Mouse (Mus musculus): ENCODE measurements around the gene Arid5b. TPM values are rescaled to one million over a fixed set of nuclear protein-coding genes. Genes with fewer than 3 reads are reported as not detected.

Gene Arid5b
- total RNA-seq, 2 experiments from 2014 or later, result 14.7 to 18.7 TPM

GRCm38 (mm10) chr10:68166695-68167086, 111.8 kb downstream of the Arid5b start:
- DNase-seq (ENCODE audit: low spot score in 2 of 2), result no peak

GRCm38 (mm10) chr10:68165709-68166694, 112.5 kb downstream of the Arid5b start:
- no peak for DNase-seq (ENCODE audit: low spot score in 2 of 2)

- peak in 1 of 2 experiments; percentile 35 for DNase-seq (ENCODE audit: low spot score in 2 of 2)
Measured at GRCm38 (mm10) chr10:68164723-68165706, 113.5 kb downstream of the Arid5b start.

- DNase-seq (ENCODE audit: low spot score in 2 of 2), result no peak
Measured at GRCm38 (mm10) chr10:68164137-68164536, 114.4 kb downstream of the Arid5b start.

- no peak for DNase-seq (ENCODE audit: low spot score in 2 of 2)
Measured at GRCm38 (mm10) chr10:68159759-68160158, 118.8 kb downstream of the Arid5b start.

- DNase-seq (ENCODE audit: low spot score in 2 of 2), result no peak
Measured at GRCm38 (mm10) chr10:68158555-68158954, 120.0 kb downstream of the Arid5b start.

GRCm38 (mm10) chr10:68157511-68157910, 121.0 kb downstream of the Arid5b start:
- no peak for DNase-seq (ENCODE audit: low spot score in 2 of 2)

- DNase-seq (ENCODE audit: low spot score in 2 of 2), result no peak
Measured at GRCm38 (mm10) chr10:68156646-68157245, 121.8 kb downstream of the Arid5b start.

- no peak for DNase-seq (ENCODE audit: low spot score in 2 of 2)
Measured at GRCm38 (mm10) chr10:68156159-68156558, 122.4 kb downstream of the Arid5b start.

GRCm38 (mm10) chr10:68155431-68156119, 123.0 kb downstream of the Arid5b start:
- DNase-seq (ENCODE audit: low spot score in 2 of 2), result no peak

- no peak for DNase-seq (ENCODE audit: low spot score in 2 of 2)
Measured at GRCm38 (mm10) chr10:68154046-68154765, 124.3 kb downstream of the Arid5b start.

- peak in 1 of 2 experiments; percentile 50 for DNase-seq (ENCODE audit: low spot score in 2 of 2)
Measured at GRCm38 (mm10) chr10:68153344-68154045, 125.0 kb downstream of the Arid5b start.

- DNase-seq (ENCODE audit: low spot score in 2 of 2), result no peak
Measured at GRCm38 (mm10) chr10:68148495-68148894, 130.0 kb downstream of the Arid5b start.

- no peak for DNase-seq (ENCODE audit: low spot score in 2 of 2)
Measured at GRCm38 (mm10) chr10:68147730-68148129, 130.8 kb downstream of the Arid5b start.

GRCm38 (mm10) chr10:68146842-68147241, 131.7 kb downstream of the Arid5b start:
- DNase-seq (ENCODE audit: low spot score in 2 of 2), result peak; percentile 64 to 77

- no peak for DNase-seq (ENCODE audit: low spot score in 2 of 2)
Measured at GRCm38 (mm10) chr10:68145286-68145950, 133.1 kb downstream of the Arid5b start.

- no peak for DNase-seq (ENCODE audit: low spot score in 2 of 2)
Measured at GRCm38 (mm10) chr10:68142501-68142900, 136.0 kb downstream of the Arid5b start.

GRCm38 (mm10) chr10:68141567-68141966, 137.0 kb downstream of the Arid5b start:
- no peak for DNase-seq (ENCODE audit: low spot score in 2 of 2)

- no peak for DNase-seq (ENCODE audit: low spot score in 2 of 2)
Measured at GRCm38 (mm10) chr10:68140871-68141270, 137.7 kb downstream of the Arid5b start.
